Mouse (Mus musculus) mouse trophoblast stem cell (cell line): Measurements from ENCODE around the gene Fyn.

Experiments used
- in situ Hi-C, 2 experiments: fragments of 300-500 bp; cut with MseI, MboI; formaldehyde crosslinking; loops; 2 replicates in 1 of 2; 3 replicates in 1 of 2; pipeline ENCODE4 v1.15.1; 2025

Gene Fyn

GRCm38 (mm10) chr10:39412826-39413620 lies 44.4 kb downstream of the Fyn start:
- in situ Hi-C loops: no loop called here

DNA sequence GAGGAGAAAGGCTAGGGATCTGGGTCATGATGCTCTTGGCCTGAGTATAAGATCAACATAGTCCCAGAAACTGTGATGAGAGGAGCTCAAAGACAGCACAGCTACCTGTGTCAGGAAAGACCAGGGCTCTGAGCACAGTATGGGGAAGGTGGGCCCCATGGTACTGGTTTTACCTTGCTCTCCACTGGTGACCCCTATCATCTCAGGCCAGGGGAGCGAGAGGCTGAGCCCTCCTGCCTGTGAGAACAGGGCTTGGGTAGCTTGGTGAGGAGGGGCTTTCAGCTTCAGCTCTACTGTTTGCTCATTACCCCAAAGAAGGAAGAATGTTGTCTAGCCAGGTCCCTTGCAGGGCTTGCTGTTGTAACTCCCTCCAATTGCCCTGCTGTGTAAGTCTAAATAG lies 45.4 kb downstream of the Fyn start:
- in situ Hi-C loops: no loop called here

DNA sequence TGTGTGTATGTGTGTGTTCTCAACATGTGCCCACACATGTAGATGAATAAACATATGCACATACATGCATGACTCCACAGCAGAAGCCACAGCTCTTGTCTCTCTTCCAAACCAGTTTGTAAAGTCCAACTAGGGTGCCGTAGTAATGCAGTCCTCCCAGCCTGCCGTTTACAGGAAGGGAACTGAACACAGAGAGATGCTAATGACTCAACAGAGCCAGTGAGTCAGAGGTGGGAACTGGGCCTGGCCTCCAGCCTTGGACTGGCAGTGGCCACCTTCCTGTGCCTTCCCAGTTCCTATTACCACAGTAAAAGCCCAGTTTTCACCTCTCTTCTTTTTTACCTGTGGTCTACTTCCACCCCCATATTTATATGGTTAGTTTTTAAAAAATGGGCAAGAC lies 46.9 kb downstream of the Fyn start:
- in situ Hi-C loops: no loop called here

GRCm38 (mm10) chr10:39417611-39418010 lies 49.0 kb downstream of the Fyn start:
- in situ Hi-C loops: no loop called here

- in situ Hi-C loops: no loop called here
Measured at GRCm38 (mm10) chr10:39418395-39418794, 49.7 kb downstream of the Fyn start.

GRCm38 (mm10) chr10:39420842-39421617 lies 52.4 kb downstream of the Fyn start:
- in situ Hi-C loops: no loop called here

GRCm38 (mm10) chr10:39421772-39422171 lies 53.1 kb downstream of the Fyn start:
- in situ Hi-C loops: no loop called here

DNA sequence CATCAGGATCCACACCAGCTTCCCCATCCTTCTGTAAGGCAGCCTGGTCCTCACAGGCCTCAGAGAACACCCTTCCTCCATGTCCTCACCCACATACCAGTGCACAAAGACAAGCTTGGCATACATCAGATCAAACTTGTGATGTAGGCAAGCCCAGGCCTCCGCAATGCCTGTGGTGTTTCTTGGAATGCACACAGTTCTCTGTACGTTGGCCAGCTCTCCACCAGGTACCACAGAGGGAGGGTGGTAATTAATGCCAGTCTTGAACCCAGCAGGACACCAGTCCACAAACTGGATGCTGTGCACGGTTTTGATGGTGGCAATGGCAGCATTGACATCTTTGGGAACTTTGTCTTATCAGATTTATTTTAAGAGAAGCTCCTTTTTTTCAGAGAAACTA lies 56.0 kb downstream of the Fyn start:
- in situ Hi-C loops: no loop called here

- in situ Hi-C loops: no loop called here
Measured at GRCm38 (mm10) chr10:39426033-39426432, 57.4 kb downstream of the Fyn start.

DNA sequence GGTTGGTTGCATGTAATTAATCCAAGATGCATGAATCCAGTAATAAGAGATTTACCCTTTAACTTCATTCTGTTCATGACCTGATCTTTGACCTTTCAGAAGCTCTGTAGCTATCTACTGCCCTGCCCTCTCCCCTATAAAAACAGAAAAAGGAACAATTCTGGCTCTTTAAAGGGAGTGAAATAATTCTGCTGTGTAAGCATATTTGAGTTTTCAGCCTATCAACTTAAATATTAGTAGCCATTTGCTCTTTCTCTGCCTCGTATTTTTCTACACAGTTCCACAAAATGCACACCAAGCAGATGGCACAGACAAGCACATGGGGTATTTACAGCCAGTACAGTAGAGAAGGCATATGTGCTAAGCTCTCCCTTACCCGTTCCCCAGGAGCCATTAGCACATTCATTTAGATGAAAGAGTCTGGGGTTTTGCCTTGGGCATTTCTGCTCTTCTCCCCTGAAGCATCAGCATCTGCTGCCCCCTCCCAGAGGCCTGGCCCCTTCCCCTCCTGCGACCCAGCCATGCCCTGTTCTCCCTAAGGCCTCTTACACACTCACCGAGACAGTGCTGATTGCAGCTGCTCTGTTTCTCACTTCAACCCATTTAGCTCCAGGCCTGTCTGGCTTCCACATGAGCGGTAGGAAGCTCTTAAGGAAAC lies 58.3 kb downstream of the Fyn start:
- in situ Hi-C loops: no loop called here

GRCm38 (mm10) chr10:39429661-39430060 lies 61.0 kb downstream of the Fyn start:
- in situ Hi-C loops: no loop called here

DNA sequence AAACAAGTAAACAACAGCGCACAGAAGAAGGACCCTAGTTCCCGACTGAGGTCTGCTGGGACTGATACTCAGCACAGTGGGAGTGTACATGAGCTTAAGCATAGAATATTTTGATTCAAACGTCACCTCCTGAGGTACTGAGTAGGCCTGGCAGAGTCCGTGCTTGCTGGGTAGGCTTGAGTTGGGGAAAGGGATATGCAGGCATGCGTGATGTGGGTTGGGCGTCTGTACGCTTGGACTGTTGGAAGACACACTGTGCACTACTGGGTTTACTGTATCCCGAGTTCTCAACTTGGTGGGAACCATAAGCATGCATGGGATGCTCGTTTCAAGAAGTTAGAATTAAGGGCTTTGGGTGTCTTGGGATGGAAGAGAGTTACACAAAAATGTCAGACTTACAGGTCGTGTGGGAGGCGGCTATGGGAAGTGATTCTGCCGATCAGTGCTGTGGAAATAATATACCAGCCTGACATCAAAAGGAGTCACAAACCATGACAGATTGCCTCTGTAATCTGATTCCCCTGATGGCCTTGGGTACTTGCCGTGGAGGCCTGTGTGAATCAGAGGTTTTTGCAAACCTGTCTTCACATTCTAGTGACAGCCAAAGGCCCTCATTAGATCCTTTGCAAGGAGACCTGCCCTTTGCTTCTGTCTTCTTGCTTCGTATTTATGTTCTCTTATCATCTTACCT lies 61.6 kb downstream of the Fyn start:
- in situ Hi-C loops: no loop called here

GRCm38 (mm10) chr10:39431265-39431664 lies 62.6 kb downstream of the Fyn start:
- in situ Hi-C loops: no loop called here

GRCm38 (mm10) chr10:39432648-39433568 lies 64.3 kb downstream of the Fyn start:
- in situ Hi-C loops: no loop called here

DNA sequence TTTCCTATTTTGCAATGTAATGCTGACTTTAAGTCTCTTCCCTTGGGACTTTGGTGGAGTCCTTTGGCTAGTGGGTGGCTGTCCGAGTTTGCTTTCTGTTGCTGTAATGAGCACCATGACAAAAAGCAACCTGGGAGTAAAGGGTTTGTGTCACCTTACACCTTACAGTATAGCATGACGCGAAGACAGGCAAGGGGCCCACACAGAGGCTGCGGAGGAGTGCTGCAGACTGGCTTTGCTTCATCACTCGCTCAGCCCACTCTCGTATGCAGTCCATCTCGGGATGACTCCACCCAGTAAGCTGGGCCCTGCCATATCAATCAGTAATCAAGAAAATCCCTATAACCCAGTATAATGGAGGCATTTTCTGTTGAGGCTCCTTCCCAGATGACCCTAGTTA lies 65.2 kb downstream of the Fyn start:
- in situ Hi-C loops: no loop called here

- in situ Hi-C loops: no loop called here
Measured at GRCm38 (mm10) chr10:39434758-39435448, 66.2 kb downstream of the Fyn start.

DNA sequence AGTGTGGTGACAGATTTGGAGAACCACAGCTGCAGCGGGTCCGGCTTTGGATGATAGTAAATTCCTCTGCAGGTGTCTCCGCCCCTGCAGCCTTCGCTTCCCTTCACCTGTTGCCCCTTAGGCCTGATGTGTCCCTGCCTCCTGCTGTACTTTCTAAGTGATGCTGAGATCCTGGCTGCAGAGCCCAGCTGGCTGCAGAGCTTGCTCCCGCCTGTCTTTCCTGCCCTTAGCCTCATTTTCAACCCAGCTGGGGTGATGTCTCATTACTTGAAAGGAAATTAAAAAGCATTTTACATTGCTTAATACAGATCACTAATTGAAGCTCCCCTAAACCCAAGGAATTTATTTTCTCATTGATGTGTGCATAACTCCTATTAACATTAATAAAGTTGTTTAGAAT lies 70.2 kb downstream of the Fyn start:
- in situ Hi-C loops: no loop called here

GRCm38 (mm10) chr10:39440506-39440905 lies 71.9 kb downstream of the Fyn start:
- in situ Hi-C loops: no loop called here

DNA sequence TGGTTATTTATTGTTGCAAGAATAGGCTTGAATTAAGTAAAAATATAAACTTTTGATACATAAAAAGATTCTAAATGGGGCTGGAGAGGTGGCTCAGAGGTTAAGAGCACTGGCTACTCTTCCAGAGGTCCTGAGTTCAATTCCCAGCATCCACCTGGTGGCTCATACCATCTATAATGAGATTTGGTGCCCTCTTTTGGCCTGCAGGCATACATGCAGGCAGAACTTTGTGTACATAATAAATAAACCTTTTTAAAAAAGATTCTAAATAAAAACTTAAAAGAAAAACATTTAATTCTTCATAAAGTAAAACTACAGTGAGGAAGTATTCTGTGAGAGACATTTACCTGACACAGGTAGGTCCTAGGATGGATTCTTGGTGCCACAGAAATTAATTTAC lies 73.0 kb downstream of the Fyn start:
- in situ Hi-C loops: no loop called here

- in situ Hi-C loops: no loop called here
Measured at GRCm38 (mm10) chr10:39443122-39443521, 74.5 kb downstream of the Fyn start.
